ENCODE assay signal across 9 mouse cellular contexts in genomic region chr12:111696239-111696638, GRCm38 (mm10). TPM values are rescaled to one million over a fixed set of nuclear protein-coding genes. Genes with fewer than 3 reads are reported as not detected.
DNase-seq lines count a peak whose midpoint lies in the region; ATAC-seq and TF ChIP-seq lines count a peak whose summit lies in the region.
"Had no signal": no experiment of that assay in that cellular context is flagged by ENCODE, and none has a peak within 500 bp of the region (broad histone marks: within the 10 kb centered on the region; RNA-seq: fewer than 3 reads in every experiment).

No protein-coding gene starts in this region.

- no peak overlapping the region for H3K4me2 ChIP-seq in heart, postnatal 0 days (ENCODE audit: low read depth, low read length)
- H3K4me2 ChIP-seq: liver, embryonic 15.5 days had no signal

- TF ChIP-seq POLR2A in bone marrow, adult 2 months (IDR thresholded peaks at IDR 0.05; ENCODE audit: borderline replicate concordance, control insufficient read depth, low read depth, low read length), result no peak
- no peak for TF ChIP-seq POLR2A in embryonic fibroblast, embryonic 13.5 days (IDR thresholded peaks at IDR 0.05; ENCODE audit: low read depth, low read length)

- H3K4me3 ChIP-seq in bone marrow, adult 2 months (replicated peaks; ENCODE audit: control insufficient read depth, low read depth, low read length), result no peak overlapping the region
- no peak overlapping the region for H3K4me3 ChIP-seq in embryonic fibroblast, embryonic 13.5 days (ENCODE audit: insufficient read depth, low read length)
- H3K4me3 ChIP-seq in heart, postnatal 0 days (ENCODE audit: low read depth, low read length), result no peak overlapping the region
- no peak overlapping the region for H3K4me3 ChIP-seq in macrophage (ENCODE audit: inconsistent target)
- H3K4me3 ChIP-seq: liver, embryonic 15.5 days had no signal

- peak; percentile 28 for ATAC-seq in heart, postnatal 0 days (ENCODE audit: insufficient read depth, low read depth)

- DNase-seq in layer of hippocampus, adult 11-12 months (ENCODE audit: low spot score), result peak; percentile 74
- no peak for DNase-seq in layer of hippocampus, adult 9-11 months
- peak; percentile 84 for DNase-seq in heart, postnatal 0 days (ENCODE audit: low spot score)
- peak; percentile 76 to 87 for DNase-seq in kidney, postnatal 36 days
- DNase-seq in right cerebral cortex, adult 2 months (ENCODE audit: low spot score in 2 of 2), result peak; percentile 76 to 77

- no peaks in the 10 kb centered on the region for H3K79me2 ChIP-seq in macrophage (ENCODE audit: inconsistent target)

- no peaks in the 10 kb centered on the region for H3K36me3 ChIP-seq in heart, postnatal 0 days (replicated peaks; ENCODE audit: control insufficient read depth, insufficient read depth, low read length)
- no peaks in the 10 kb centered on the region for H3K36me3 ChIP-seq in macrophage (ENCODE audit: inconsistent target)
- H3K36me3 ChIP-seq: liver, embryonic 15.5 days had no signal

- H3K27ac ChIP-seq in bone marrow, adult 2 months (ENCODE audit: control insufficient read depth, insufficient read depth, low read depth, low read length, poor library complexity), result no peak overlapping the region
- no peak overlapping the region for H3K27ac ChIP-seq in embryonic fibroblast, embryonic 13.5 days (ENCODE audit: insufficient read depth, low read length)
- H3K27ac ChIP-seq in heart, postnatal 0 days (ENCODE audit: low read depth), result no peak overlapping the region
- H3K27ac ChIP-seq in macrophage, result peak overlapping the region; percentile 4; the same call in 1 of the 2 replicates
- H3K27ac ChIP-seq: liver, embryonic 15.5 days had no signal

- H3K9me3 ChIP-seq in heart, postnatal 0 days (replicated peaks; ENCODE audit: control insufficient read depth, low read length), result no peaks in the 10 kb centered on the region
- H3K9me3 ChIP-seq: liver, embryonic 15.5 days had no signal

- H3K4me1 ChIP-seq in bone marrow, adult 2 months (ENCODE audit: control insufficient read depth, insufficient read depth, low read length), result no peaks in the 10 kb centered on the region
- peaks cover 19% of the 10 kb centered on the region for H3K4me1 ChIP-seq in embryonic fibroblast, embryonic 13.5 days (ENCODE audit: control insufficient read depth, insufficient read depth, low read length)
- H3K4me1 ChIP-seq in heart, postnatal 0 days (ENCODE audit: control insufficient read depth, insufficient read depth), result peaks cover 23% of the 10 kb centered on the region

- TF ChIP-seq EP300 in heart, postnatal 0 days (IDR thresholded peaks at IDR 0.05; ENCODE audit: low read depth), result no peak

- H3K9ac ChIP-seq in heart, postnatal 0 days (replicated peaks; ENCODE audit: low read depth, low read length), result no peak overlapping the region
- H3K9ac ChIP-seq: liver, embryonic 15.5 days had no signal

- TF ChIP-seq CTCF in bone marrow, adult 2 months (IDR thresholded peaks at IDR 0.05; ENCODE audit: control insufficient read depth, insufficient read depth, low read length), result peak; percentile 58
- 0 out of 2 replicates have a peak, but pooled peaks have one; percentile 13 for TF ChIP-seq CTCF in embryonic fibroblast, embryonic 13.5 days (IDR thresholded peaks at IDR 0.05; ENCODE audit: borderline replicate concordance, insufficient read depth, low read length)
- peak; percentile 84 for TF ChIP-seq CTCF in heart, postnatal 0 days (IDR thresholded peaks at IDR 0.05; ENCODE audit: low read depth)

- no peaks in the 10 kb centered on the region for H3K27me3 ChIP-seq in heart, postnatal 0 days (ENCODE audit: control insufficient read depth, insufficient read depth, low read length)
- H3K27me3 ChIP-seq: liver, embryonic 15.5 days had no signal

- WGBS in bone marrow, adult 2 months, result 24% methylated on average over 6 of the region's 6 CpGs
- WGBS in heart, postnatal 0 days, result 27% methylated on average over 6 of the region's 6 CpGs
- 34% methylated on average over 6 of the region's 6 CpGs for WGBS in macrophage (ENCODE audit: missing documents)

RNA-seq across cellular contexts. Expression of gene Bag5, which starts 16.8 kb away (rescaled TPM):
- polyA plus RNA-seq in bone marrow, adult 2 months (2011; ENCODE audit: insufficient read depth, insufficient read length, low replicate concordance, missing spikeins), result 4.4 and 7.7 TPM in 2 replicates
- 29.3 and 35.9 TPM in 2 replicates for polyA plus RNA-seq in embryonic fibroblast, embryonic 13.5 days (2011; ENCODE audit: insufficient read length, low read depth, missing spikeins)
- 13.3 and 16.3 TPM in 2 replicates for total RNA-seq in heart, postnatal 0 days (2014; rRNA removed; ENCODE audit: low replicate concordance)
- 32.4 and 34.7 TPM in 2 replicates for polyA plus RNA-seq in heart, postnatal 0 days (2015; fragmentation: Nextera tagmentation; extraction: Ambion mirVana)
- total RNA-seq in macrophage (2018; cell fraction: chromatin; rRNA removed), result 10 to 100 TPM in 5 of 26 experiments, 1 to 10 TPM in 21; 1.9 to 11.0 (median 6.1) TPM
- total RNA-seq in macrophage (2018; cell fraction: cytosol; rRNA removed), result 10 to 100 TPM; 10.4 to 21.8 (median 16.3) TPM
- total RNA-seq in macrophage (2018; cell fraction: nucleus; rRNA removed), result 10 to 100 TPM in 16 of 26 experiments, 1 to 10 TPM in 10; 6.3 to 21.7 (median 11.4) TPM
- polyA plus RNA-seq in macrophage (2018), result 17.0 to 24.0 TPM (median 23.4 TPM) in 3 replicates

RNA-seq across cellular contexts. Expression of gene Apopt1, which starts 16.8 kb away (rescaled TPM):
- 15.1 and 16.8 TPM in 2 replicates for polyA plus RNA-seq in bone marrow, adult 2 months (2011; ENCODE audit: insufficient read depth, insufficient read length, low replicate concordance, missing spikeins)
- polyA plus RNA-seq in embryonic fibroblast, embryonic 13.5 days (2011; ENCODE audit: insufficient read length, low read depth, missing spikeins), result 29.9 and 38.2 TPM in 2 replicates
- total RNA-seq in heart, postnatal 0 days (2014; rRNA removed; ENCODE audit: low replicate concordance), result 18.5 and 50.7 TPM in 2 replicates
- 56.4 and 58.9 TPM in 2 replicates for polyA plus RNA-seq in heart, postnatal 0 days (2015; fragmentation: Nextera tagmentation; extraction: Ambion mirVana)
- 10 to 100 TPM in 19 of 26 experiments, 1 to 10 TPM in 7; 5.3 to 34.1 (median 17.7) TPM for total RNA-seq in macrophage (2018; cell fraction: chromatin; rRNA removed)
- total RNA-seq in macrophage (2018; cell fraction: cytosol; rRNA removed), result 10 to 100 TPM; 20.9 to 34.0 (median 27.7) TPM
- total RNA-seq in macrophage (2018; cell fraction: nucleus; rRNA removed), result 10 to 100 TPM in 14 of 26 experiments, 1 to 10 TPM in 12; 4.4 to 26.4 (median 12.6) TPM
- polyA plus RNA-seq in macrophage (2018), result 25.8 to 45.9 TPM (median 27.0 TPM) in 3 replicates

RNA-seq across cellular contexts. Expression of gene Trmt61a, which starts 18.3 kb away (rescaled TPM):
- 4.2 and 11.0 TPM in 2 replicates for polyA plus RNA-seq in bone marrow, adult 2 months (2011; ENCODE audit: insufficient read depth, insufficient read length, low replicate concordance, missing spikeins)
- polyA plus RNA-seq in embryonic fibroblast, embryonic 13.5 days (2011; ENCODE audit: insufficient read length, low read depth, missing spikeins), result 9.0 and 13.0 TPM in 2 replicates
- total RNA-seq in heart, postnatal 0 days (2014; rRNA removed; ENCODE audit: low replicate concordance), result 23.5 and 24.9 TPM in 2 replicates
- 4.1 and 6.1 TPM in 2 replicates for polyA plus RNA-seq in heart, postnatal 0 days (2015; fragmentation: Nextera tagmentation; extraction: Ambion mirVana)
- 10 to 100 TPM in 4 of 26 experiments, 1 to 10 TPM in 22; 1.3 to 13.3 (median 5.5) TPM for total RNA-seq in macrophage (2018; cell fraction: chromatin; rRNA removed)
- total RNA-seq in macrophage (2018; cell fraction: cytosol; rRNA removed), result 1 to 10 TPM; 2.4 to 8.1 (median 4.7) TPM
- 10 to 100 TPM in 3 of 26 experiments, 1 to 10 TPM in 23; 1.4 to 22.2 (median 4.6) TPM for total RNA-seq in macrophage (2018; cell fraction: nucleus; rRNA removed)
- polyA plus RNA-seq in macrophage (2018), result 3.4 to 25.1 TPM (median 4.4 TPM) in 3 replicates

RNA-seq across cellular contexts. Expression of gene Ckb, which starts 24.1 kb away (rescaled TPM):
- polyA plus RNA-seq in bone marrow, adult 2 months (2011; ENCODE audit: insufficient read depth, insufficient read length, low replicate concordance, missing spikeins), result 28.6 and 38.4 TPM in 2 replicates
- polyA plus RNA-seq in embryonic fibroblast, embryonic 13.5 days (2011; ENCODE audit: insufficient read length, low read depth, missing spikeins), result 43.8 and 84.3 TPM in 2 replicates
- total RNA-seq in heart, postnatal 0 days (2014; rRNA removed; ENCODE audit: low replicate concordance), result 735 and 758 TPM in 2 replicates
- 334 and 359 TPM in 2 replicates for polyA plus RNA-seq in heart, postnatal 0 days (2015; fragmentation: Nextera tagmentation; extraction: Ambion mirVana)
- total RNA-seq in macrophage (2018; cell fraction: chromatin; rRNA removed), result 100 to 1,000 TPM in 5 of 26 experiments, 10 to 100 TPM in 18, 1 to 10 TPM in 3; 3.7 to 154 (median 33.6) TPM
- total RNA-seq in macrophage (2018; cell fraction: cytosol; rRNA removed), result 100 to 1,000 TPM; 119 to 258 (median 181) TPM
- total RNA-seq in macrophage (2018; cell fraction: nucleus; rRNA removed), result 100 to 1,000 TPM in 7 of 26 experiments, 10 to 100 TPM in 19; 17.8 to 207 (median 69.1) TPM
- 135 to 330 TPM (median 190 TPM) in 3 replicates for polyA plus RNA-seq in macrophage (2018)

Comparison
In these comparisons a context has a peak if more than half of its experiments do, and no peak if none do; other contexts are left out.
1. CTCF ChIP-seq: peak in every context shown above with its lines; median percentile 84 in heart, postnatal 0 days; 58 in bone marrow, adult 2 months; 13 in embryonic fibroblast, embryonic 13.5 days.